Mouse (Mus musculus): ENCODE results near the gene Mvd.

Gene Mvd
- long read RNA-seq, experiment 1, transcript Mvd-201 (10 exons, 1,756 nt): major isoform, 8 of 8 reads
- long read RNA-seq, experiment 1, partial matches to known transcripts: 0 of 8 reads
- long read RNA-seq, experiment 1, other reads (novel, unspliced or antisense): 0 of 8 reads
- long read RNA-seq, experiment 2, transcript Mvd-201 (10 exons, 1,756 nt): major isoform, 34 of 38 reads
- long read RNA-seq, experiment 2, partial matches to known transcripts: 2 of 38 reads
- long read RNA-seq, experiment 2, other reads (novel, unspliced or antisense): 1 of 38 reads

DNA sequence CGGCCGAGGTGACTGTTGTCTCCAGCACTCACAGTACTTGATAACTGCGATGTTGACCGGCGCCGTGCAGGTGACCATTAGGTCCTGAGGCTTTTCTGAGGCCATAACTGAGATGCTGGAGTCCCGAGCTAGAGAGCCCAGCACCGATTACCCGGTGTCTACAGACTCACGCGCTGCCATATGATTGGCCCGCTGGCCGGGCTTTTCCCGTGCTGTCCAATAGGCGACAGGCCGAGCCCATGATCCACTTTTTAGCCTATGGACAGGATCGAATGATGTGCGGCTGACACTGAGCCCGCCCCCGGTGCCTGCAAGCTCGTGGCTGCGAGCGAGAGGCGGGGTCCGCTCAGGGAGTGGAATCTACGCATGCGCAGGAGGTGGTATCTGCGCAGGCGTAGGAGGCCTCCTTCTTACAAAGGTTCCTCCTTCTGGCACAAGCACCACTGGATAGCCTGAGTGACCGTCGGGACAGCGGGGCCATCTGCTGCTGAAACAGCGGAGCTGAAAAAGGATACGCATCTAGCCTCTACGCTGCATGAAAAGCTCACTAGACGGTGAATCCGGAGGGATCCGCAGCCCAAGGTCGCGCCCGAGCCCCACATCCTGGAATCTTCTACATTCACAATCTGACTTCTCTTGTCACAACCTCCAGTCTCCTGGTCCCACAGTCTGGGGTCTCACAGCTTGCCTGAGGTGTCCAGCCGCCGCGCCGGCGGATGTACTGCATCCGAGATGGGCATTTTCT is at the start of gene Mvd:
Gene Mvd, minus strand, starts transcription at position 161 of the 745 bp plus-strand sequence.
- intact Hi-C loops (cut with DNase I): loop anchor here (5.0 to 10.0 kb wide), 2 partner anchors 34 to 169 kb away; partner anchors contain the start of genes Ctu2 and Rnf166

DNA sequence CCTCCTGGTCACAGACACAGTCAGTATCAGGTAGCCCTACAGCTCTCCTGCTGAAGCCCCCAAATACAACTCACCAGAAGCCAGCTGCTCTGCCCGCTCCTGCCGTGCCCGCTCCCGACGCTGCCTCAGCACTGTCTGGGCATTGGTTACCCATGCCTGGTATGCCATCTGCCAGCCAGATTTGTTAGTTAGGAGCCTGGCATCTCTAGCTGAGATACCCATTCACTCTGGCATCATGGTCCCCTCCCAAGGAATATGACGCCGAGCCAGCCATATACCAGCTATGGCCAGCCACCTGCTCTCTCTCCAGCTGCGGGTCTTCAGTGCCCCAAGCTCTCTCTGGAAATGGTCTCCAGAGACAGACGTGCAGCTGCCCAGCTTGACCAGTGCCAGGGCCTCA is 45.2 kb upstream of the Mvd start:
- intact Hi-C loops (cut with DNase I): no loop called here

DNA sequence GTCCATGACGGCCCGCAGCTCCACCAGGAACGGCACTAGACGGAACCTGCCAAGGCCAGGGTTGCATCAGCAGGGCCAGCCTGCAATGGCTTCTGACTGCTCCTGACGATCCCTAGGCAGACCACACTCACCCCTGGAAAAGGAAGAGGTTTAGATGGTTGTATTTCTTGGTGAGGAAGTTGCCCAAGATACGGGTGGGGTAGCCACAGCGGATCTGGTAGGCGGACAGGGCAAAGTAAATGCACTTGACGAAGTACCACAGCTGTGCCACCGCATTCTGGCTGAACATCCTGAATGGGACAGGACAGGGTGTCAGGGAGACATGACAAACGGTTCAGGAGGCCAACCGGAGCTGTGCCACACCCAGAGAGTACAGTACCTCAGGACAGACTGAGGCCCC is 41.6 kb upstream of the Mvd start:
- intact Hi-C loops (cut with DNase I): no loop called here

DNA sequence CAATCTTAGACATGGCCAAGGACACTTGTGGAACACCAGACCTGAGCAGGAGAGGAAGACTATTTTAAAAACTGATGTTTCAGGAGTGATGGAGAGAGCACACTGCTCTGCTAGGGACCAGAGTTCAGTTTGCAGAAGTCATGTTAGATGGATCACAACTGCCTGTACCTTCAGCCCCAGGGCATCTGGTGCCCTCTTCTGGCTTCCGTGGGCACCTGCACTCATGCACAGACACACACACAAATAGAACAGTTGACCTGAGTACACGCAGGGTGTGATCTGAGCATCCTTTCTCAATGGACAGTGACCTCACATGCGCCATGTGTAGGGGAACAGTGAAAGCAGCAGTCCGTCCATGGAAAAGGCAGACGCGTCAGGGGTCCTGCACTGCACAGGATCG is 40.7 kb upstream of the Mvd start:
- intact Hi-C loops (cut with DNase I): no loop called here

DNA sequence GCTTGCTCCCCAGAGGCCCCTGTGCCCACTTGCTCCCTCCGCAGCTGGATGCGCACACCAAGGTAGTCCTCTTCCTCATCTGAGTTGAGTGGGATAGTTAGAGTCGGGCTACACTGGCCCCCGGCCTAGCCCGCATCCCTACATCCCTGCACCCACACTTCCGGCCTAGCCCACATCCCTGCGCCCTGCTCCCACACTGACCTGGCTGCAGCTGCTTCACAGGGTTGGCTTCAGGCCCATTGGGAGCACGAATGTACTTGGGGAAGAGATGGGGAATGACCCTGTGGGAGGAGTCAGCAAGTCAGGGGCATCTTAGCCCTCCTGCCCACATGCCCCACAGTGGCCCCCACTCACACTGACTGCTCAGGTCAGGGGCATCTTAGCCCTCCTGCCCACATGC is 39.2 kb upstream of the Mvd start:
- intact Hi-C loops (cut with DNase I): no loop called here

DNA sequence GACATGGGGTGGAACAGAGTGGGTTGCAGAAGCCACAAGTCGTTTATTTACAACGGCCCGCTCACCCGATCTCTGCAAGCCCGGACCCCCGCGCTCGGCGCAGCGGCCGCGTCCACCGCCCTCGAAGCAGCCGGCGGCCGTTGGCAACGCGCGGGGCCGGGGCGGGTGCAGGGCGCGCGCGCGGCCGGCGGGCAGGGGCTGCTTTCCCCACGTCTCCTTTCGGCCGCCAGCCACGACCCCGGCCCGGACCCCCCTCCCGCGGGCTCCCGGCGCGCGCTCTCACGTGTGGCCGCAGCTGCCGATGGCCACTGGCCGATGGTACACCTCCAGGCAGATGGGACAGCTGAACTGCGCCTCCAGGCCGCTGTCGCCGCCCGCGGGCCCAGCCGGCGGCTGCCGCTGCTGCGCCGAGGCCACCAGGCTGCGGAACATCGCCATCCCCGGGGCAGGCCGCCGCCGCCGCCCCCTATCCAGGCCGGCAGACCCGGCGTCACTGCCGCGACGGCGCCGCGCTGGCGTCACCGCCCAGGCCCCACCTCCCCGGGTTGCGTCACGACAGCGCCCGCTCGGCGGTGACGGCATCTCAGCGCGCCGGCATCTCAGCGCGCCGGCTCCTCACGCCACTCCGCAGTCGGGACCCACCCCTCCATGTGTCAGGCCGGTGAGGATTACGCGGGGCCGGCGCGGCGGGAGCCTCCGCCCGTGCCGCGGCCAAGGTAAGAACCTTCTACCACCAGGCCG is 32.5 kb upstream of the Mvd start, which contains the start of the genes Rnf166 and Ctu2:
Gene Rnf166, minus strand, starts transcription at position 485 of the 741 bp plus-strand sequence.
Gene Ctu2, plus strand, starts transcription at position 564 of the 741 bp plus-strand sequence.
- intact Hi-C loops (cut with DNase I): loop anchor here (5.0 kb wide), 1 partner anchor 33 kb away; the partner anchor contains the start of gene Mvd

DNA sequence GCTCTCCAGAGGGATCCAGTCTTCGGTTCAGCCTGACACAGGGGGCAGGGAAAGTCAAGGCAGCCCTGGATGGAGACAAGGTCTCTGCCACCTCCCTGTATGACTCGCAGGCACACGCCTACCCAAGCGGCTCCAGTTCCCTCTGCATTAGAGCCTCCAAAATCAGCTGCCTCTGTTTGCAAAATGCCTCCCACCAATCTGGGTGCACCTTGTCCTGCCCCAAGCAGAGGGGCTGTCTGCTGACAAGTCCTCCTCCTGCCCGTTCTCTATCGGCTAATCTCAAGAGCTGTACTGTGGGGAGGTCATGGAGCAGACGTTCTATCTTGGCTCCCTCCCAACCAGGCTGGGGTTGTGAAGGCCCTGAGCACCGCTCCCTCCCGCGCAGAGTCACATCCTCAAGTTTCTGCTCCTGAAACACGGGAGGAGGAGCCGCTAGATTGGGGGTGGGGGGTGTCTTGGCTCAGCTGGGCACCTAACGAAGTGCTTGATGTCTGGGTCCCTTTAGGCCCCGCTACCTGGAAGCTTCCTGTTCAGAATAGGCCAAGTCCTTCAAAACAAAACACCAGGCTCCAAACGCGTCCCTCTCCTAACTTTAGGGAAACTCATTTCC is 31.8 kb upstream of the Mvd start:
- intact Hi-C loops (cut with DNase I): loop anchor here (5.0 kb wide), 1 partner anchor 33 kb away; the partner anchor contains the start of gene Mvd

DNA sequence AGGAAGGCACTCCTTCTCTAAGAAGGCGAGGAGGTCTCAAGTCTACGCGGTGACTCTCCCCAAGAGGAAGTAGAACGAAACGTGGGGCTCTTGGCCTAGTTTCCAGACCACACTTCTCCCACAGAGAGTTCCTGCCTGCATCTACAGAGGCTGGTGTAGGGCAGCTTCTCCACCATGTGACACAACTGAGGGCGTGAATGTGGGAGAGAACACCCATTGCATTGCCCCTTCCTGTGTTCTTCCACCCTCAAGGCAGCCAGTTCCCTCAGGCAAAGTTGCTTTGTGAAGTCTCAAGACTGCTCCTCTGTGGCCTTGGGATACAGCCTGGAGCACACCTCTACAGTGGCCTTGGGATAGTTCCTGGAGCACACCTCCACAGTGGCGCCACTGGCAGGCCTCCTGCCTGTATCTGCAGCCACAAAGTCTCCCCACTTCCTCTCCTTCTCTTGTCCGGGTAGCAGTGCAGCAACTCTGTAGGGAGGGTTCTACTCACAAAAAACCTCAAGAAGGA is 30.7 kb upstream of the Mvd start:
- intact Hi-C loops (cut with DNase I): no loop called here

DNA sequence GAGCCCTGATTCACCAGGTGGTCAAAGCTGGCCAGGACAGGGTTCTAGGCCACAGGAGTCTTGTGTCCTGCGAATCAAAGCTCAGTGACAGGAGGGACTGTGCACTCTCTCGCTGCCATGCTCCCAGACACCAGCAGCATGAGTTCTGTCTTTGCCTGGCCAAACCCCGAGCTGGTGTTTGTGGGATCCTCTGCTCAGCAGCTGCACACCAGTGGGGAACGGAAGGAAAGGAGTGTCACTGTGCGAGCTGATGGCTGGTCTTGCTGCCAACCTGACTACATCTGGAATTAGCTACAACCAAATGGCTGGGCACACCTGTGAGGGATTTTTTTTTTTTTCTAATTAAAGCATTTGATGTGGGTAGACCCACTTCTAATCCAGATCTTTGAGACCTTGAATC is 27.5 kb upstream of the Mvd start:
- intact Hi-C loops (cut with DNase I): no loop called here

DNA sequence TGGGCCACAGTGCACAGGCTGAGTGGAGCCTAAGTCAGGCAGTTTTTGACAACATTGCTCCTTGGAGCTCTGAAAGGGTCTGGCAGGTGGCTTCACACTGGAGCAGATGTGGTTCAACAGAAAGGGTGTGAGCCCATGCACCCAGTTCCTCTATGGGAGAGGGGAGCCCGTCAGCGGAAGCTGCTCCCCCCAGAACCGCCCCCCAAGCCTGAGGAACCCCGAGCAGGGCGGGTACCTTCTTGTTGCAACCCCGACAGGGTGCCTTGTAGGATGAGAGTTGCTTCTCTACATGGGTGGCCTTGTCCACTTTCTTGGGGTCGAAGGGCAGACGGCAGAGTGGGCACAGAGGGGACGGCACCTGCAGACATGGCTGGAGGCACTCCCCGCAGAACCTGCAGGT is 26.7 kb upstream of the Mvd start:
- intact Hi-C loops (cut with DNase I): no loop called here

DNA sequence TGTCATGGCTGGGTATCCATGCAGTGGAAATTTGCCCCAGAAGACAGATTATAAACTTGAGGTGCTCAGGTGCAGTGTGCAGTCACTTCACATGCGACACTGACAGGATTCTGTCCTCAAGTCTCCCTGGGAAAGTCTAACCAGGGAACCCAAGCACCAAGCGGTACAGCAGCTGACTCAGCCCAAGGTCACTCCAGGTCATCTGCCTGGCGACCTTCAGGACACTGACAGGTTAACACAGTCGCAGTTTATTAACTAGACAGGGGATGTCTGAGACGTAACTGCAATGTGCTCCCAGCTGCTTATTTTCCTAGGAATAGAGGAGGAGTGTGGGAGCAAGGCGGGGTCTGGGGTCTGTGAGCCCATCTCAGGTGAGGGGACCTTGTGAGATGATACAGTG is 26.2 kb upstream of the Mvd start:
- intact Hi-C loops (cut with DNase I): no loop called here

DNA sequence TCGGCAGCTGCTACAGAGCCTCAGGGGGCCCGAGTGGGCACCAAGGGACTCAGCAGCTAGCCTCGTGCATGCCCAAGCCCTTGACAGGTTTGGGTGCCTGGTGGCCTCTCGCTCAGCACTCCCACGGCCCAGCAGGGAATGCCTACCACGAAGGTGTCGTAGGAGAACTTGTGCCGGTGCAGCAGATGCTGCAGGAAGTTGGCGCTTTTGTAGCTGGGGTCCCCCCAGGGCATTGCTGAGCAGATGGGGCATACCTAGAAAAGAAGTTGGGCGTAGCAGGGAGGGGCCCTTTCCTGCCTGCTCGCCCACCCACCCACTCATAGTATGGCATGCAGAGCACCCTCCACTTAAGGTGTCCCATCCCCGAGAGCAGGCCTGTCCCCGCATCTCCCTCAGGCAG is 24.6 kb upstream of the Mvd start:
- intact Hi-C loops (cut with DNase I): no loop called here

DNA sequence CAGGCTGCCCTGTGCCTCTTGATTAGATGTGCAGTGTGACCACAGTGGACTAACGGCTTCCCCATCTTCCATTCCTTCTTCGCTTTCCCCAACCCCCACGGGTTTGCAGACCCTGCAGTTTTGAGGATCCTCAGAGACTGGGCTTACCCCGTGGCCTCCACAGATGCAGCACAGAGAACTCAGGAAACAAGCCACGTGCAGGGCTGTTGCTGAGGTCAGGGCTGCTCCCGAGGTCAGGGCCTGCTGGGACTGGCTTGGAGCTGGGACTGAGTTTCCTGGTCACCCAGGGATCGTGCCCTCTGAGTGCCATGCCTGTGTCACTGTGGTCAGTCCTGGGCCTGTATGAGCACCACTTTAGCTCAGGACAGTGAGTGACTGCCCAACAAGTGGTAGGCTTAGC is 21.8 kb upstream of the Mvd start:
- intact Hi-C loops (cut with DNase I): no loop called here

DNA sequence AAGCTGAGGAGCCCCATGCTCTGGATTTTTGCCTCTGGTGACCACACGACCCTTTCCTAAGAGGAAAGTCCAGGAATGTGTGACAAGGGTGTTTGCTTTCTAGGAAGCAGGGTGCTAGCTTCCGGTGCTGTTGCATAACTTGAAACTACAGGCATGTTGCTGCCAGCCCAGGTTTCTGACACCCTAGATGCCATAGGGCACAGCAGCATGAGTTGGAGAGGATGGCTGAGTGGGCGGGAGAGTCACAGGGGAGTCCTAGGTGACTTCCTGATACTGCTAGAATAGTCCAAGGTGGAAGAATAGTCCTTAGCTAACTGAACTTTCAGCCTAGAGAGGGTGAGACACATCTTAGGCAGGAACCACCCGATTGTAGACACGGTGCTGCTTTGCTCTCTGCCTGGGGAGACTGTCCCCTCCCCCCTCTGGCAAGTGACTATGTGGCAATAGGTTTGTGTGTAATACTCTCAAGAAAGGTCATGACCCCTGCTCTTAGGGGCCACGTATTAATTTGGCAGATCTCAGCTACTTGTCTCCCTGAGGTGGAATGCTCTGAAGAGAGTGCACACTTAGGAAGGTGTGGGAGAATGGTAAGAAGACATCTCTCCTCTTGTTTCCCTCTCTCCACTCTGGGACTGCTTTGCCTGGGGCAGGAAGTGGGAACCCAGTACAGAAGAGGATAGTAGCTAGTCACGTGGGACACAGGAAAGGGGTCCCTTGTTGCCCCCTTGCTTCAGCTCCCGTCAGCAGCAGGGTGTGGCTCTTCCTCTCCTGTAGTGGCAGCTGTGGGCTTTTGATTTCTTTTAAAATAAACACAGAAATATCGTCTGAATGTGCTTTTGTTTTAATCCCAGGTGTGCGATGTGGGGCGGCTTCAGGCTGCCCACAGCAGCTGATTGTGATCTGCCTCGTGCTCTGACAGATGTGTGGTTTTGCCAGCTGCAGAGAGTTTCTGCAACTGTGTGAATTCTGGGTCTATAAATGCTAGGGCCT is 20.7 kb upstream of the Mvd start:
- intact Hi-C loops (cut with DNase I): no loop called here

DNA sequence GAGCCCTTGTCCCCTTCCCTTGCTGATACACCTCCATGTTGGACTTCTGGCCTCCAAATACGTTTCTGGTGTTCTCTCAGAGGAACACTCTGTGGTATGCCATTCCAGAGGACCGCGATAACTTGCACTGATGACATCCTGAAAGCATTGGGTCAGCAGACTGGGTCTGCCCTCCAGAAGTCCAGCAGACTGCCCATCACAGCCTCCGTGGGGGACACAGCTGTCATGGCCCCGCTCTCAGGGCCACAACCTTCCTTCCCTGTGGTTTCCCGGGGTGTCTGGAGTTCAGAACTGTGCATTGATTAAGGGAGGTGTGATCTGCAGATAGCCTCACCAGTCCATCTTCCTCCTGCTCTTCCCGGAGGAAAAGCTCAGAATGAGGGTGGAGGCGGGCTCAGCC is 19.3 kb upstream of the Mvd start:
- intact Hi-C loops (cut with DNase I): no loop called here

DNA sequence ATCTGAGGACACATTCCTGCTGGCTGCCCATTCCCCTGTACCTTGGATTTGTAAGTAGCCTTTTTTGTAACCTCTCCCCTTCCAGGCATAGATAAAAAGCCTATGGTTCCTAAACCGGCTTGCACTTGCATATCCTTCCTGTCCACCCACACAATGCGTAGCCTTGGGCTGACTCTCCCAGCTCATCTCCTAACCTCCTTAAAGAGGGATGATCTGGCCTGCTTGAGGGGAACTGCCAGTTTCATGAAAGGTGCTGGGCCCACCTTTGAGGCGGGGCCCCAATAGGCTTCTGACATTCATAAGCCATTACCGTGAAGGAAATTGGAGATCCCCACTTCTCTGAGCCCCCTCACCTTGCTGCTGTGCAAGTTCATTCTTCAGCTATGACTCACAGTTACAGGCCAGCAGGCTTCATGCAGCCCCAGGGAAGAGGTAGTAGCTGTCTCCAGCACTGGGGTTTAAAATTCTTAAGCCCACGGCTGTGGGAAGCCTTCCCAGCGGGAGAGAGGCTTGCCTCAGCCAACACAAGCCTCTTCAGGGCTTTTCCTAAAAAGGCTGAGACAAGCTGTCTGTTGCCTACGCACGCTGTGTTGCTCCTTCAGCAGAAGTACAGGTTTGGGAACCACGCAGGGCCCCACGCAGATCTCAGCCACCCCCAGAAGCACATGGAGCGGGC is 18.4 kb upstream of the Mvd start:
- intact Hi-C loops (cut with DNase I): no loop called here

DNA sequence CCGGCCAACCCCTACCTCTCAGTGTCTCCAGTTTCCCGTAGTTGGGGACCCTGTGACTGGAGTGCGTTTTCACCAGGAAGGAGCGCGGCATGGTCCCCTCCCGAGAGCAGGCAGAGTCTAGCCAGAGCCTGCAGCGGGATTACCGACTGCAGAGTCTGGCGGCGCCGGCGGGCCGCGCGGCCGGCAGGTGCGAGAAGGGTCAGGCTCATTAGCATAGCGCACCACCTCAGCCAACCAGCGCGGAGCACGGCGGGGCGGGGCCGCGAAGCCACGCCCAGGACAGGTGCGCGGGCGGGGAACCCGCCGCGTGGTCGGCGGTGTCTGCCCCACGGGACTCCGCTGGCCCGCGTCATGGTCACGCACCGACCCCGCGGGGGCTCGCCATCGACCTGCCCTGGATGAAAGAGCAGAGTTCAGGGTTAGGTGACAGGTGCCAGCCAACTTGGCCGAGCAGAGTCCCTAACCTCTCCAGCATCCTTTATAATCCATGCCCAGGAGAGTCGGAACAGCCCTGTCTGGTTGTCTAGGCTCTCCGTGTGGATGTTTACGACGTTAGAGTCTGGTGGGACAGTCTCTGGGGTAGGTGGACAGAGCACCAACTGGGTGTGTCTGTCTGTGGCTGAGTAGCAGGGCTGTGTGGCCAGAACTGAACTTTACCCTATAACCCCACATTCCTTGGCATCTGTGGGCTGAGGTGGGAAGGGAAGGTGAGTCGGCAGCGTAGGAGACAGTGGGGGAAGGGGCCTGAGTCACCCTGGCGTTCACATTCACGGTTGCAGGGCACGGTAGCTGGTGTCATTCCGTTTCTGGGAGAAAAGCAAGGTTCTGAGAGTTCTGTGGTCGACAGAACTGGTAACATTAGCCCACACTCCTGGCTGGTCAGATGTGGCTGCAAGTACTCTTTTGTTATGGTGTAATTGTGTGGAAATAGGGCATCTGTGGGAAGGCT is 17.6 kb upstream of the Mvd start, which contains the start of gene Snai3:
Gene Snai3, minus strand, starts transcription at position 210 of the 949 bp plus-strand sequence.
- intact Hi-C loops (cut with DNase I): no loop called here

DNA sequence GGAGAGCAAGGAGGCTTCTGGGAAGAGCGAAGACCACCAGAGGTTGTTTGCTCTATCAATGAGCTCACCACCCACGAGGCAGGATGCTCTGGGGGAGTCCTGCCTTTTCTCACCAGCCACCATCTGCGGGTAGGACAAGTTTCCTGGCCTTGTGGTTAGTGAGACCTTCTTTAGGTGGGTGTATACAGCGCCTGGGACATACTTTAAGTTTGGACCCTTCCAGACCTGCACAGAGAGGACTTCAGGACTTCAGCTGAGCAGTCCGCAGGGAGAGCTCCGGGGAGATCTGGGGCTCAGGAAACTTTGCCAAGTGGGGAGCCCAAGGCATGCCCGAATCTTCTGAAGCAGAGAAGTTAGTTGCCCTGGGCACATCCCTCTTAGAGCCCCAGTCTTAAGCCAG is 16.8 kb upstream of the Mvd start:
- intact Hi-C loops (cut with DNase I): no loop called here

Data from adrenal gland (tissue).